Mouse (Mus musculus) midbrain, embryonic 14.5 days (tissue): ENCODE measurements around the gene Pdzd7. TPM values are rescaled to one million over a fixed set of nuclear protein-coding genes. Genes with fewer than 3 reads are reported as not detected.

ENCODE experiments used
- ATAC-seq: fragments of 200-750 bp; cut with Nextera tagmentation; 2 replicates; pipeline ENCODE4 v1.8.0; 2017; ENCODE audit warnings: moderate number of reproducible peaks, moderate library complexity; ENCODE audit not compliant: low FRiP score, low TSS enrichment
- DNase-seq: peaks from one replicate; pipeline ENCODE4 v3.0.0-alpha.2; 2015
- H3K27ac ChIP-seq: fragments of 300-500 bp; sonication (generic); replicated peaks from 2 replicates; pipeline ENCODE4 v1.5.1; 2014; ENCODE audit warnings: mild to moderate bottlenecking, low read depth, low read length, moderate library complexity
- H3K27me3 ChIP-seq: fragments of 300-500 bp; sonication (generic); 2 replicates; pipeline ENCODE4 v1.6.1; 2014; ENCODE audit warnings: low read length, control low read depth, mixed read lengths; ENCODE audit not compliant: control insufficient read depth, insufficient read depth
- H3K36me3 ChIP-seq: fragments of 300-500 bp; sonication (generic); 2 replicates; pipeline ENCODE4 v1.6.1; 2014; ENCODE audit warnings: low read length, control low read depth; ENCODE audit not compliant: control insufficient read depth, insufficient read depth
- H3K4me1 ChIP-seq: fragments of 300-500 bp; sonication (generic); 2 replicates; pipeline ENCODE4 v1.6.1; 2014; ENCODE audit warnings: mild to moderate bottlenecking, antibody characterized with exemption, low read length, control low read depth; ENCODE audit not compliant: control insufficient read depth, insufficient read depth
- H3K4me2 ChIP-seq: fragments of 300-500 bp; sonication (generic); 2 replicates; pipeline ENCODE4 v1.6.1; 2014; ENCODE audit warnings: mild to moderate bottlenecking, low read length, moderate library complexity
- H3K4me3 ChIP-seq: fragments of 300-500 bp; sonication (generic); replicated peaks from 2 replicates; pipeline ENCODE4 v1.5.1; 2014; ENCODE audit warnings: low read depth, low read length
- H3K9ac ChIP-seq: fragments of 300-500 bp; sonication (generic); replicated peaks from 2 replicates; pipeline ENCODE4 v1.6.1; 2014; ENCODE audit warnings: mild to moderate bottlenecking, low read length, moderate library complexity
- H3K9me3 ChIP-seq: fragments of 300-500 bp; sonication (generic); 2 replicates; pipeline ENCODE4 v1.6.1; 2016; ENCODE audit warnings: low read length, control low read depth, mixed read lengths; ENCODE audit not compliant: control insufficient read depth
- WGBS: fragments of 180-500 bp; shearing (Covaris S2); extraction: QIAGEN DNeasy Blood & Tissue Kit; methylation state at CpG from one replicate; pipeline ENCODE4 v1.1.7; 2014; 5-methylcytosine and 5-hydroxymethylcytosine counted together
- polyA plus RNA-seq: library from polyadenylated mRNA; unstranded; fragments of >200 nt; fragmentation: Nextera tagmentation; extraction: Ambion mirVana; gene quantifications from 2 replicates; pipeline ENCODE4 v1.2.1, GENCODE M21; 2014

The Pdzd7 gene
- polyA plus RNA-seq, 1 experiment from 2014 or later: 2.8 TPM

DNA sequence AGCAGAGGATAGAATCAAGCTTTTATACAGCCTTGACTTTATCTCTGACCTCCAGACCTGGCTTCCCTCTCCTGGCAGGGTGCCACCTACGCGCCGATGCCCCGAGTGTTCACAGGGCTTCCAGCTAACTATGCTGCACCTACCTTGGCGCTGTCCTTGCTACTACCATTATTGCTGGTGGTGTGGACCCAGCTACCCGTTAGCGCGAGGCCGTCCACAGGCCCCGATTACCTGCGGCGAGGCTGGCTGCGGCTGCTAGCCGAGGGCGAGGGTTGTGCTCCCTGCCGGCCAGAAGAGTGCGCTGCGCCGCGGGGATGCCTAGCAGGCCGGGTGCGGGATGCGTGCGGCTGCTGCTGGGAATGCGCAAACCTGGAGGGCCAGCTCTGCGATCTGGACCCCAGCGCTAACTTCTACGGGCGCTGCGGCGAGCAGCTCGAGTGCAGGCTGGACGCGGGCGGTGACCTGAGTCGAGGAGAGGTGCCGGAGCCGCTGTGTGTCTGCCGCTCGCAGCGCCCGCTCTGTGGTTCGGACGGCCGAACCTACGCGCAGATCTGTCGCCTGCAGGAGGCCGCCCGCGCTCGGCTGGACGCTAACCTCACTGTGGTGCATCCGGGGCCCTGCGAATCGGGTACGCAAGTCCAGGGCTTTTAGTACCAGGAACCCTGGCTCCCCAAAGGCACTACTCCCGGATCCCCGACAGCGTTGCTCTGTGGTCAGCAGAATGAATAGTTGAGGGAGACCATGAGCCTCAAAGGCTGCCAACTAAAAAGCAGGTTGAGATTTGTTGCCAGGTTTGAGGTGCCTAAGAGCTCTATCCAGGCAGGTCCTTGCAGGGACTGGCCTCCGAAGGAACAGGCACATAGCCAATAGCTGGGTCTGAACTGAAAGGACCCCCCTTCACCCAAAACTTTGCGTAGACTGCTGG is 31.3 kb upstream of the Pdzd7 start:
- ATAC-seq (no peak), DNase-seq (peak; percentile 78)
- no peaks in the 10 kb centered on the region for H3K36me3 ChIP-seq
- H3K4me1 ChIP-seq: peaks cover 26% of the 10 kb centered on the region; the same call in 1 of the 2 replicates
- under 1% methylated on average over 62 of the region's 62 CpGs for WGBS
- peak overlapping the region; percentile 30 for H3K4me3 ChIP-seq
- no peak overlapping the region for H3K27ac ChIP-seq
- H3K27me3 ChIP-seq: peaks cover 56% of the 10 kb centered on the region
- peak overlapping the region; percentile 54 for H3K4me2 ChIP-seq
- no peaks in the 10 kb centered on the region for H3K9me3 ChIP-seq
- H3K9ac ChIP-seq: peak overlapping the region; percentile 23; the same call in 1 of the 2 replicates

DNA sequence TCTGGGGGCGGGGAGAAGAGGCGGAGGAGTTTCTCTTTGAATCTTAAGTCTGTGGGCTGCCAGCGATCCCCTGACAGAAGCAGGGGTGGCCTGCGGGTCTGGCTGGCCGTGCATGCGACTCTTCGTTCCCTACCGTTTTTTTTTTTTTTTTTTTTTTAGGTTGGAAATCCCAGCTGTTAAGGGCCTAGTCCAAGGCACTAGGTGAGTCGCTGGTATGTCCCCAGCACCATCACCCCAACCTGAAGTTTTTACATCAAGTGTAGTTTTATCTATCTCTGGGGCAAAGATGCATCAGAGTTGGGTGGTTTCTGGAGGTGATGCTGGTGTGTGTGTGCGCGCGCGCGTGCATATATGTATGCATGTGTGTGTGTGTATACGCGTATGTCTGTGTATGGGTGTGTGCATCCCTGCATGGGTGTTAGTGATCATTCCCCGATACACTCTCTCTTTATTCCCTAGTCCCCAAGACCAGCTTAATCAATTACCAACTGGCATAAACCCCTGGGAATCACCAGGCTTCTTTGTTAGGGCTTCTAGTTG is 30.6 kb upstream of the Pdzd7 start:
- Histone ChIP-seq H3K4me1 (peaks cover 25% of the 10 kb centered on the region; the same call in 1 of the 2 replicates), H3K27ac (no peak overlapping the region), H3K27me3 (peaks cover 55% of the 10 kb centered on the region), H3K36me3 (no peaks in the 10 kb centered on the region), H3K4me3 (peak overlapping the region; percentile 65), H3K9ac (no peak overlapping the region), H3K9me3 (no peaks in the 10 kb centered on the region), H3K4me2 (peak overlapping the region; percentile 99)
- ATAC-seq (no peak), DNase-seq (peak; percentile 16)
- WGBS: 6% methylated on average over 17 of the region's 17 CpGs

DNA sequence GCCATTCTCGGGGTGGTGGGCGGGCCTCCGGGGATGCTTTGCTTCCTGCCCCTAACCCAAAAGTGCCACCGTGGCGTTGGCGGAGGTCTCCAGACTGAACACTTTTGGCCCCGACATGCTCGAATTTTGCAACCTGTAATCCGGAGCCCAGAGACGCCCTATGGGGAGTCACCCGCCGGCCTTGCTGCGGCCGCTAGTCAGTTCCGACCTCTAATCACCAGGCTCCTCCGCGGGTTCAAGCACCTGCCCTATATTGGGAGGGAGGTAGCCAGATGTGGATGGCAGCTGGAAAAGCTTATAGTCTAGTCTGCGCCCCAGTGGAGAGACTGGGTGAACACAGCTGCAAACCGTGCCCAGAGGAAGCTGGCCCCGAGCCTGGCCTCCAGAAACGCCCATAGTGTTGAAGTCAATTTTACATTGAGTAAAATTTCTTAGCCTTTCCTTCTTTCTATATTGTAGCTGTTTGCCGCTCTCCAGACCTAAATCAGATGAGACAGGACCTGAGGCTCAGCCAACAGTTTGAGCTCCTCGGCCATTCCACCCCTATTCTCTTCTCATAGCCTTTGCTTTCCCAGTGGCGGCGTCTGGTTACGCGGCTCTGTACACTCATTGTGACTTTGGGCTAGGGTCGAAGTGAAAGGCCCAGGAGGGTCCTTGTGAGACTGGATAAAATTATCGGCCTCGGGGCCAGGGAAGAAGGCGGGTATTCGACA is 30.0 kb upstream of the Pdzd7 start:
- H3K9ac ChIP-seq: peak overlapping the region; percentile 74
- peak; percentile 14; the same call in 1 of the 2 replicates for ATAC-seq
- WGBS: under 1% methylated on average over 32 of the region's 32 CpGs
- H3K4me1 ChIP-seq: peaks cover 19% of the 10 kb centered on the region; the same call in 1 of the 2 replicates
- peaks cover 49% of the 10 kb centered on the region for H3K27me3 ChIP-seq
- peak overlapping the region; percentile 65 for H3K4me3 ChIP-seq
- peak overlapping the region; percentile 99 for H3K4me2 ChIP-seq
- H3K9me3 ChIP-seq: no peaks in the 10 kb centered on the region
- no peak for DNase-seq
- H3K36me3 ChIP-seq: no peaks in the 10 kb centered on the region
- peak overlapping the region; percentile 92; the same call in 1 of the 2 replicates for H3K27ac ChIP-seq

DNA sequence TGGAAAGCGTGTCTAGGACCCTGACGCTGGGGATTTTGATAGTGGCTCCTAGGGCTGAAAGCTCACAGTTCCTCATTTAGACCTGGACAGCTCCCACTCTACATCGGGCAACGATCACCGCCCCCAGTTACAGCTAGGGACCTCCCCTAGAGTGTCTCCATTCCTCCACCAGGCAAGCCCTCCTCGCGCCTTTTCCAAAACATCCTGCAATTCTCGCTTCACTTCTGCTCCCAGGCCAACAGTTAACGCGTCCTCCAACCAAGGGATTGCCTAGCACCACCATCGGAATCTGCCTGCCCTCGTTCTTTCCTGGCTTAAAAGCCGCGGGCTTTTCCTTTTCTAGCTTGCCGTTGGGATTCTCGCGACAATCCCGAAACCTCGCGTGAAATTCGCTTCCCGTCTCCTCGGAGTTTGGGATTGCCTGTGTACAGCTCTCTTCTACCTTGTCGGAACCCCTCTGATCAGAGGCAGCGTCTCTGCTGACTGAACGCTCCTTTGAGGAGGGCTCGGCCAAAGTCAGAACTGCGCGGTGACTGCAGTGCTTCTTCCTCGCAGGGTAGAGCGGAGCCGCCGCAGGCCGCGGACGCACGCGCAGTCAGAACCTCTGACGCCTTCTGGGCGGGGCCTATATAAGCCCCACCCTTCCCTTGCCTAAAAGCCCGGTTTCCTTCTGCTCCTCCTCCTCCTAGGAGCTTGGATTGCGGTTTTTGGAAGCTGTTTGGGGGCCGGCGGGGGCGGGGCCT is 29.2 kb upstream of the Pdzd7 start, which contains the start of gene Kazald1:
Gene Kazald1 (plus strand): TSS at position 662 of the 743 bp plus-strand sequence.
- H3K4me3 ChIP-seq: peak within 1 kb of the TSS; percentile 65
- WGBS: under 1% methylated on average over 45 of the region's 45 CpGs
- H3K9ac ChIP-seq: peak within 1 kb of the TSS; percentile 74
- H3K4me2 ChIP-seq: peak within 1 kb of the TSS; percentile 99
- H3K27me3 ChIP-seq: peaks cover 43% of the 10 kb centered on the region
- peak within 1 kb of the TSS; percentile 92 for H3K27ac ChIP-seq
- no peaks in the 10 kb centered on the region for H3K9me3 ChIP-seq
- DNase-seq (peak; percentile 96), ATAC-seq (peak; percentile 85)
- H3K36me3 ChIP-seq: no peaks in the 10 kb centered on the region
- H3K4me1 ChIP-seq: peaks cover 12% of the 10 kb centered on the region; the same call in 1 of the 2 replicates

DNA sequence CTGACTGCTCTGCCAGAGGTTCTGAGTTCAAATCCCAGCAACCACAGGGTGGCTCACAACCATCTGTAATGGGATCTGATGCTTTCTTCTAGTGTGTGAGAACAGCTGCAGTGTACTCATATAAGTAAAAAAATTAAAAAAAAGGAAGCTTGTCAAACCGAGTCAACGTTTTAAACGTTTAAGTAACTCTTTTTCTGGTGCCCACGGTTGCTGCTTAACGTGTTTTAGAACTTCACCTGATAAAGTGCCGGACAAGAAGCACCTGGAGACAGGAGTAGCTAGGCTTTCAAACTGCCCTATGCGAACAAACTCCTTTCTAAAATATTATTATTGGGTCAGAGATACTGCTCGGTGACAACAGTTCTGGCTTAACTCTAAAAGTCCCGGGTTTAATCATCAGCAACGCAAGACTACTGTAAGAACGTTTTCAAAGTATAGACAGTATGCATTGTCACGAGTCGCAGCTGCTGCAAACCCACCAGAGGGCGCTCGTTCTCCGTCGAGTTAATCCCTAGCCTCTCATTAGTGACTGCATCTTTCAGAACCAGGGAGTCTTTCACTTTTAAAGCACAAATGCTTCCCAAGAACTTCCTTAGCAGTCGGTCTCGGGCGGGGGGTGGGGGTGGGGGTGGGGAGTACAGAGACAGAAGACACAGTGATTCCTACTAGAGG is 28.5 kb upstream of the Pdzd7 start:
- Histone ChIP-seq H3K4me1 (peaks cover 10% of the 10 kb centered on the region; the same call in 1 of the 2 replicates), H3K4me2 (peak overlapping the region; percentile 99), H3K9ac (peak overlapping the region; percentile 74), H3K27ac (peak overlapping the region; percentile 92), H3K9me3 (no peaks in the 10 kb centered on the region), H3K36me3 (no peaks in the 10 kb centered on the region), H3K27me3 (peaks cover 36% of the 10 kb centered on the region), H3K4me3 (peak overlapping the region; percentile 65)
- peak; percentile 51; the same call in 1 of the 2 replicates for ATAC-seq
- 8% methylated on average over 20 of the region's 20 CpGs for WGBS
- DNase-seq: peak; percentile 94

DNA sequence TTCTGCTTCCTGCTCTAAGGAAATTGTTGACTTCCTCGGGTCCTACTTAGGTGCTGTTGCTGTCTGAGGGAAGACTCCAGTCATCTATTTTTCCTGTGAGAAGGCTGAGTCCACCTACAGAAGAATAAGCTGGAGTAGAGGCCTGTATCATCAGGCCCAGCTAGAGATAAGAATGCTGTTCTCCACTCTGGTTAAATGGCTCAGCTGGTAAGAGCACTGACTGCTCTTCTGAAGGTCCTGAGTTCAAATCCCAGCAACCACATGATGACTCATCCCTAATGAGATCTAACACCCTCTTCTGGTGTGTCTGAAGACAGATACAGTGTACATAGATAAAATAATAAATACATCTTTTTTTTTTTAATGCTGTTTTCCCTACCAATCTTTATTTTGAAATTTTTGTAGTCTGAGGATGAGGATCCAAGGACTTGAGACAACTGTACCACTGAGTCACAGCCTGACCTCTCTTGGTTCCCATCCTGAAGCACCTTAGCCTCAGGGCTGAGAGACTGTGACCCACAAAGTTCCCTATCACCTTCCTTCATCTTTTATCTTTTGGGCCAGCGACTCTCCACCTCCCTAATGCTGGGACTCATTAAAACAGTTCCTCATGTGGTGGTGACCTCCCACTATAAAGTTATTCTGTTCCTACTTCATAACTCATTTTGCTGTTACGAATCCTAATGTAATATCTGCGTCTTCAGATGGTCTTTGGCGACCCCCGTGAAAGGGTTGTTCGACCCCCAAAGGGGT is 22.4 kb upstream of the Pdzd7 start:
- Histone ChIP-seq H3K4me2 (no peak overlapping the region), H3K4me3 (no peak overlapping the region), H3K27ac (no peak overlapping the region), H3K9ac (no peak overlapping the region), H3K4me1 (0 out of 2 replicates have a peak, but pooled peaks cover 4% of the 10 kb centered on the region), H3K9me3 (no peaks in the 10 kb centered on the region), H3K27me3 (peaks cover 39% of the 10 kb centered on the region), H3K36me3 (no peaks in the 10 kb centered on the region)
- WGBS: 82% methylated on average over 7 of the region's 7 CpGs
- DNase-seq (no peak), ATAC-seq (no peak)

DNA sequence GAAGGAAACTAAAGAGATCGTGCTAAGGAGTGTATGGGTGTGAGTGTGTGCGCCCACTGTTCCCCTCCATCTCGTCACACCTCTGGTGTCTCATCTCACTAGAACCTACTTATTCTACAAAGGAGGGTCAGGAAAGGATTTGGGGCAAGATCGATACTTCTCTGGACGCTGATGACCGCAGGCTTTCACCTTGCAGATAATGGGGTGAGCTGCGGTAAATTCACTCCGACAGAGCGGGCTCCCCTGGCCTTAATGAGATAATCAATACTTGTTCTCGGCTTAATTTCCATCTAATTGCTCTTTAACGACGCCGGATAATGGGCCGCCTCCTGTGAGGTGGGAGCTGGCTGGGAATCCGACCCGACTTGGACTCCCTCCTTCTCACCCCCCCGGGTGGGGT is 21.7 kb upstream of the Pdzd7 start:
- 21% methylated on average over 17 of the region's 17 CpGs for WGBS
- no peak overlapping the region for H3K4me2 ChIP-seq
- no peaks in the 10 kb centered on the region for H3K36me3 ChIP-seq
- no peak overlapping the region for H3K9ac ChIP-seq
- no peak for ATAC-seq
- 0 out of 2 replicates have a peak, but pooled peaks cover 4% of the 10 kb centered on the region for H3K4me1 ChIP-seq
- no peak overlapping the region for H3K27ac ChIP-seq
- H3K27me3 ChIP-seq: peaks cover 39% of the 10 kb centered on the region
- H3K4me3 ChIP-seq: no peak overlapping the region
- no peak for DNase-seq
- H3K9me3 ChIP-seq: no peaks in the 10 kb centered on the region
